Mouse (Mus musculus): ENCODE data around the gene Olfr948.

Olfr948 gene

GRCm38 (mm10) chr9:39325945-39326344 is at the start of gene Olfr948:
Olfr948 (minus strand) TSS chr9:39326045.
- DNase-seq (ENCODE audit: low spot score in 2 of 2) = no peak

- DNase-seq (ENCODE audit: low spot score in 2 of 2) = no peak
These were observed 38.7 kb downstream of the Olfr948 start for GRCm38 (mm10) chr9:39287136-39287535.

- DNase-seq (ENCODE audit: low spot score in 2 of 2) = no peak
These were observed 49.1 kb downstream of the Olfr948 start, which contains the start of gene Olfr945 for GRCm38 (mm10) chr9:39276718-39277117. Olfr945 (minus strand) TSS chr9:39276818.

Data from frontal cortex, postnatal 36 days (tissue).